Comparison of ENCODE assay signal across 17 mouse cellular contexts in genomic region chr16:78560063-78560462, GRCm38 (mm10). TPM values are rescaled to one million over a fixed set of nuclear protein-coding genes. Genes with fewer than 3 reads are reported as not detected.
A peak's percentile ranks its signal among the peaks of the same experiment; 100 is the strongest.
DNase-seq lines count a peak whose midpoint lies in the region; ATAC-seq lines count a peak whose summit lies in the region.
"Had no signal": no experiment of that assay in that cellular context is flagged by ENCODE, and none has a peak within 500 bp of the region (broad histone marks: within the 10 kb centered on the region; RNA-seq: fewer than 3 reads in every experiment).

No protein-coding gene starts in this region.

- no peaks in the 10 kb centered on the region for H3K27me3 ChIP-seq in forebrain, embryonic 11.5 days (ENCODE audit: control insufficient read depth, insufficient read depth, low read length)
- H3K27me3 ChIP-seq in forebrain, embryonic 14.5 days (replicated peaks; ENCODE audit: control insufficient read depth, insufficient read depth, low read length): no peaks in the 10 kb centered on the region
- no peaks in the 10 kb centered on the region for H3K27me3 ChIP-seq in splenic B cell, adult 2 months (ENCODE audit: control insufficient read depth, insufficient read depth, low read length, poor library complexity, severe bottlenecking)
- H3K27me3 ChIP-seq: heart, embryonic 13.5 days; hindbrain, embryonic 13.5 days had no signal

- no peak for ATAC-seq in forebrain, embryonic 11.5 days (replicated peaks; ENCODE audit: low FRiP score)
- ATAC-seq in forebrain, embryonic 14.5 days: no peak
- ATAC-seq in inflammation-experienced regulatory T-cells, adult 6 months: peak; percentile 55

- H3K4me3 ChIP-seq in forebrain, embryonic 11.5 days (ENCODE audit: low read depth, low read length): no peak overlapping the region
- no peak overlapping the region for H3K4me3 ChIP-seq in forebrain, embryonic 14.5 days (ENCODE audit: low read depth, low read length)
- H3K4me3 ChIP-seq: embryonic facial prominence, embryonic 10.5 days; forebrain, embryonic 10.5 days; gastrocnemius, adult 2 months; heart, embryonic 13.5 days; hindbrain, embryonic 13.5 days had no signal

- no peaks in the 10 kb centered on the region for H3K4me1 ChIP-seq in forebrain, embryonic 11.5 days (replicated peaks; ENCODE audit: control insufficient read depth, insufficient read depth, low read length)
- no peaks in the 10 kb centered on the region for H3K4me1 ChIP-seq in forebrain, embryonic 14.5 days (ENCODE audit: control insufficient read depth, insufficient read depth, low read length)
- H3K4me1 ChIP-seq: embryonic facial prominence, embryonic 10.5 days; hindbrain, embryonic 13.5 days had no signal

- peak; percentile 42 for DNase-seq in forebrain, embryonic 11.5 days (ENCODE audit: low spot score)
- DNase-seq in forebrain, embryonic 14.5 days (ENCODE audit: low spot score): no peak
- peak; percentile 32 to 49 for DNase-seq in CD8-positive naive resting alpha-beta T cell, adult 2 months (ENCODE audit: low read depth in 2 of 2, low spot score in 2 of 2)
- DNase-seq in splenic B cell, adult 2 months (ENCODE audit: low read depth, low spot score): peak; percentile 86
- DNase-seq in lung, adult 18-20 months: no peak
- no peak for DNase-seq in ovary, adult 18-20 months (ENCODE audit: low spot score)
- no peak for DNase-seq in kidney, postnatal 25 days
- DNase-seq: adrenal gland, postnatal 10 days; gastrocnemius, adult 2 months; kidney, adult 9 months; layer of hippocampus, adult 9-11 months; left cerebral cortex, postnatal 4 days had no signal

- no peak overlapping the region for H3K27ac ChIP-seq in forebrain, embryonic 11.5 days (ENCODE audit: low read depth, low read length)
- no peak overlapping the region for H3K27ac ChIP-seq in forebrain, embryonic 14.5 days (ENCODE audit: low read depth, low read length)
- H3K27ac ChIP-seq: embryonic facial prominence, embryonic 10.5 days; forebrain, embryonic 10.5 days; gastrocnemius, adult 2 months; heart, embryonic 13.5 days; hindbrain, embryonic 13.5 days had no signal

- peaks cover 3% of the 10 kb centered on the region; the same call in 1 of the 2 replicates for H3K36me3 ChIP-seq in forebrain, embryonic 11.5 days (ENCODE audit: control insufficient read depth, insufficient read depth, low read length)
- H3K36me3 ChIP-seq in forebrain, embryonic 14.5 days (ENCODE audit: control insufficient read depth, insufficient read depth, low read length): peaks cover 15% of the 10 kb centered on the region
- H3K36me3 ChIP-seq in splenic B cell, adult 2 months (ENCODE audit: control insufficient read depth, insufficient read depth, low read length, poor library complexity, severe bottlenecking): no peaks in the 10 kb centered on the region

- H3K4me2 ChIP-seq in forebrain, embryonic 11.5 days (ENCODE audit: low read depth, low read length, severe bottlenecking): no peak overlapping the region
- H3K4me2 ChIP-seq in forebrain, embryonic 14.5 days (ENCODE audit: low read length): no peak overlapping the region
- H3K4me2 ChIP-seq: heart, embryonic 13.5 days; hindbrain, embryonic 13.5 days had no signal

- H3K9ac ChIP-seq in forebrain, embryonic 11.5 days (ENCODE audit: low read length): no peak overlapping the region
- no peak overlapping the region for H3K9ac ChIP-seq in forebrain, embryonic 14.5 days (ENCODE audit: low read length)
- H3K9ac ChIP-seq: heart, embryonic 13.5 days; hindbrain, embryonic 13.5 days had no signal

- H3K9me3 ChIP-seq in forebrain, embryonic 11.5 days (ENCODE audit: control insufficient read depth, low read length): peaks cover 4% of the 10 kb centered on the region; the same call in 1 of the 2 replicates
- no peaks in the 10 kb centered on the region for H3K9me3 ChIP-seq in forebrain, embryonic 14.5 days (replicated peaks; ENCODE audit: control insufficient read depth, low read length)
- H3K9me3 ChIP-seq: embryonic facial prominence, embryonic 10.5 days; hindbrain, embryonic 13.5 days had no signal

- WGBS in forebrain, embryonic 11.5 days: 93% methylated on average over 15 of the region's 15 CpGs
- 92% methylated on average over 15 of the region's 15 CpGs for WGBS in forebrain, embryonic 14.5 days

RNA-seq across cellular contexts. Expression of gene D16Ertd472e, which starts 16.4 kb away (rescaled TPM):
- polyA plus RNA-seq in forebrain, embryonic 11.5 days (2014; fragmentation: Nextera tagmentation; extraction: Ambion mirVana): 15.7 and 21.4 TPM in 2 replicates
- polyA plus RNA-seq in forebrain, embryonic 14.5 days (2014; fragmentation: Nextera tagmentation; extraction: Ambion mirVana): 7.3 and 9.8 TPM in 2 replicates
- polyA plus RNA-seq in inflammation-experienced regulatory T-cells, adult 6 months (2017; shearing (Covaris generic)): 10 to 100 TPM; 39.6 to 60.2 (median 48.6) TPM

Comparison
In these comparisons a context has a peak if more than half of its experiments do, and no peak if none do; other contexts are left out.
1. DNase-seq: peak in forebrain, embryonic 11.5 days (single experiment), CD8-positive naive resting alpha-beta T cell, adult 2 months (2 of 2) and splenic B cell, adult 2 months (single experiment); none in forebrain, embryonic 14.5 days (single experiment), lung, adult 18-20 months (0 of 2), ovary, adult 18-20 months (single experiment) and kidney, postnatal 25 days (0 of 2).